Mouse (Mus musculus) lung, adult 2 months (tissue): ENCODE results near the gene Gm10644.

ENCODE experiments used
- CTCF ChIP-seq: fragments of 200-500 bp; IDR thresholded peaks from 2 replicates; pipeline ENCODE4 v1.5.1; 2011; ENCODE audit warnings: mild to moderate bottlenecking, low read length, control low read depth; ENCODE audit not compliant: insufficient read depth
- POLR2A ChIP-seq: fragments of 200-500 bp; IDR thresholded peaks from 2 replicates; pipeline ENCODE4 v1.6.1; 2011; ENCODE audit warnings: low read depth, mild to moderate bottlenecking, control low read depth, low read length, borderline replicate concordance; ENCODE audit errors: extremely low read depth

DNA sequence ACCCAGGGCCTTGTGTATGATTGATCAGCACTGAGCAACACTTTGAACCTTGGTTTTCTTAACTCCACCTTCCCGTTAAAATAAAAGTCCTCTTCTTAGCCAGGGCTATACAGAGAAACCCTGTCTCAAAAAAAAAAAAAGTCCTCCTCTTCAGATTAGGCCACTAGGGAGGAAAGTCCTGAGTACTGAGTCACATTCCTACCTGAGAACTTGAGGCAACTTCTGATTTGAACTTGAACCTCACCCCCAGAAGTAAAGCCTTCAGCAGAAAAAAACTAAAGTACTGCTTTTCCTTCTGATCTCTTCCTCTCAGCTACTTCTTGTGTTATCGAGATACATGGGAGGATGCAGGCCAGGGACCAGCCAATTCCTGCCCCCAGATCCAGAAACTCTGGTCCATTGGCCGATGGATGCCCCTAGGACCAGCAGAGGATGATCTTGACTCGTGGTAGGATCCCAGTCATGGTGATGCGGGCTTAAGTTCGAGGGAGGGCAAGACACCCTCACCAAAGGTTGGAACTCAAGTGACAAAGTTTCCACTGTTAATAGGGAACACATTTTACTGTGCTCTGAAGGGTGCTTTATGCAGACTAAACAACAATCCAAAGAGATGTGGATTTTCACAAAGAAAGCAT lies 48.7 kb upstream of the Gm10644 start:
- no peak for TF ChIP-seq CTCF
- TF ChIP-seq POLR2A: no peak
